Mouse (Mus musculus) liver, embryonic 15.5 days (tissue): ENCODE measurements around the gene Il23r. TPM values are rescaled to one million over a fixed set of nuclear protein-coding genes. Genes with fewer than 3 reads are reported as not detected.
"Not testable (repeated sequence)": the region's sequence is repeated elsewhere in the genome, so short reads cannot be mapped to it uniquely, and the experiment has no call there.

Experiments used
- ATAC-seq: fragments of 200-750 bp; cut with Nextera tagmentation; 2 replicates; pipeline ENCODE4 v1.8.0; 2017; ENCODE audit warnings: moderate number of reproducible peaks, mild to moderate bottlenecking, moderate library complexity; ENCODE audit not compliant: insufficient read depth
- H3K27ac ChIP-seq: fragments of 300-500 bp; sonication (generic); replicated peaks from 2 replicates; pipeline ENCODE4 v1.5.1; 2015; ENCODE audit warnings: mild to moderate bottlenecking, inconsistent platforms
- H3K27me3 ChIP-seq: fragments of 300-500 bp; sonication (generic); 2 replicates; pipeline ENCODE4 v1.6.1; 2015; ENCODE audit warnings: mild to moderate bottlenecking, inconsistent platforms
- H3K36me3 ChIP-seq: fragments of 300-500 bp; sonication (generic); replicated peaks from 2 replicates; pipeline ENCODE4 v1.6.1; 2015; ENCODE audit warnings: moderate library complexity, mild to moderate bottlenecking, inconsistent platforms
- H3K4me1 ChIP-seq: fragments of 300-500 bp; sonication (generic); replicated peaks from 2 replicates; pipeline ENCODE4 v1.6.1; 2015; ENCODE audit warnings: inconsistent platforms
- H3K4me2 ChIP-seq: fragments of 300-500 bp; sonication (generic); 2 replicates; pipeline ENCODE4 v1.6.1; 2015; ENCODE audit warnings: moderate library complexity, mild to moderate bottlenecking, inconsistent platforms
- H3K4me3 ChIP-seq: fragments of 300-500 bp; sonication (generic); replicated peaks from 2 replicates; pipeline ENCODE4 v1.5.1; 2015; ENCODE audit warnings: mild to moderate bottlenecking, inconsistent platforms
- H3K9ac ChIP-seq: fragments of 300-500 bp; sonication (generic); 2 replicates; pipeline ENCODE4 v1.6.1; 2015; ENCODE audit warnings: moderate library complexity, mild to moderate bottlenecking, inconsistent platforms
- H3K9me3 ChIP-seq: fragments of 300-500 bp; sonication (generic); replicated peaks from 2 replicates; pipeline ENCODE4 v1.6.1; 2016; ENCODE audit warnings: inconsistent platforms
- WGBS: fragments of 180-500 bp; shearing (Covaris S2); methylation state at CpG from one replicate; pipeline ENCODE4 v1.1.7; 2015; ENCODE audit warnings: mixed read lengths; ENCODE audit not compliant: insufficient replicate concordance; 5-methylcytosine and 5-hydroxymethylcytosine counted together
- polyA plus RNA-seq: library from polyadenylated mRNA; unstranded; fragments of >200 nt; fragmentation: Nextera tagmentation; extraction: Ambion mirVana; gene quantifications from 2 replicates; pipeline ENCODE4 v1.2.1, GENCODE M21; 2015

Gene Il23r
- not detected in 2 replicates for polyA plus RNA-seq

DNA sequence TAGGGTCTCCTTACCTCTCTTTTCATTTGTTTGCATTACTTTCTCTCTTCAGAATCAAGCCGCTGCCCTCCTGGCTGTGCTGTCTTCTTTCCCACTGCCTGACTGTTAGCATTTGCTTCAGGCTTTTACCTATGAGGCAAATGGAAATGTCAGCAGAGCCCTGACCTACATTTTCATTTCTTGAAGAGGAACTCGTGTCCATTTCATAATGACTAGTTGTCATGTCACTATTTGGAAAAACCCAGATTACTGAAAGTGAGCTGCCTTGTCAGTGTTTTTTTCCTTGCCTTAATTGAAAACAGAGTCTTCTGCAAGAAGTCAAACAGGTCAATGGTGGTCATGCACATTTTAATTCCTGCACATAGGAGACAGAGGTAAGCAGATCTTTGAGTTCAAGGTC is at the start of gene Il23r:
Gene Il23r (minus strand): TSS at position 101 of the 400 bp plus-strand sequence.
- Histone ChIP-seq H3K27me3 (no peaks in the 10 kb centered on the region), H3K4me1 (no peaks in the 10 kb centered on the region), H3K4me3 (no peak within 1 kb of the TSS), H3K27ac (no peak within 1 kb of the TSS), H3K9me3 (no peaks in the 10 kb centered on the region), H3K4me2 (no peak within 1 kb of the TSS), H3K9ac (no peak within 1 kb of the TSS), H3K36me3 (no peaks in the 10 kb centered on the region)
- ATAC-seq, result no peak
- WGBS, result 67% methylated on average over 2 of the region's 2 CpGs

DNA sequence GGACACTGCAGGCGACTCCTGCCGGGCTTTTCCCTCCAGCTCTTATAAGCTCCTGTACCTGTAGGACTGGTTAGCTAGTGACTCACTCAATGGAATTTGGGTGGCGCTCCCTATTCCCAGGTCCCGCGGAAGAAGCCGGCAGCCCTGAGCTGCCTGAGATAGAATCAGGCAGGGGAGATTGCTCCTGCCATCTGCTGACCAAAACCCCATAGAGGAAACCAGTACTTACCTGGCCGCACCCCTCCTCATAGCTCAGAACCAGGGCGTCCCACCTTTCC is 44.1 kb upstream of the Il23r start, which contains the start of gene Tacstd2:
Gene Tacstd2 (minus strand): TSS at position 20 of the 278 bp plus-strand sequence.
- no peak within 1 kb of the TSS for H3K27ac ChIP-seq
- H3K4me1 ChIP-seq, result no peaks in the 10 kb centered on the region
- H3K4me3 ChIP-seq, result peak within 1 kb of the TSS; percentile 29
- H3K4me2 ChIP-seq, result peak within 1 kb of the TSS; percentile 50
- 9% methylated on average over 8 of the region's 8 CpGs for WGBS
- ATAC-seq, result no peak
- no peaks in the 10 kb centered on the region for H3K36me3 ChIP-seq
- no peak within 1 kb of the TSS for H3K9ac ChIP-seq
- H3K9me3 ChIP-seq, result no peaks in the 10 kb centered on the region
- H3K27me3 ChIP-seq, result peaks cover 66% of the 10 kb centered on the region

DNA sequence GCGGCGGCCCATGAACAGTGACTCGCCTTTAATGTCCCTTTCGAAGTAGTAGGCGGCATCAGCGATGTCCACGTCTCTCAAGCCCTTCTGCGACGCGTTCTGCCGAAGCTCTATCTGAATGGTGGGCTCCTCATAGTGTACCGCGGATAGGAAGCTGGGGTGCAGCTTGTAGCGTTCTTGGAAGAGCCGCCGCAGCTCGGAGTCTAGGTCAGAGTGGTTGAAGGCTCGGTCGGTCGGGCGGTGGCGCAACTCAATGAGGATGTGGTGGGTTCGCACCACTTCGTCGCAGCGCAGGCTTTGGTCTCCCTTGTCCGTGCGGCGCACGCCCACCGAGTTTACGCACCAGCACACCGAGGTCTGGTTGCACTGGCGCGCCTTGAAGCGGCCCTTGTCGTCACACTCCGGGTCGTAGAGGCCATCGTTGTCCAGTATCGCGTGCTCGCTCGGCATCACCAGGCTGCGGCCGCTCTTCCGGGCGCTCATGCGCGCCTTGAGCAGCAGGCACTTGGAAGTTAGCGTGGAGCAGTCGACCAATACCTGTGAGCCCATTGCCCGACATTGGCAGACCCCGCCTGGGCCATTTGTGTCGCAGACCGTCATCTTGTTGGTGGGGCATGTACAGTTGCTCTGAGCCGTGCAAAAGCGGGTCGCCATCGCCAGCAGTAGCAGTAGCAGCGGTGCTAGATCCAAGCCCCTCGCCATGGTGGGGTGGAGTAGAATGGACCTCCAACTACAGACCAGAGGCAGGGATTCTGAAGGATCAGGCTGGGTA is 43.5 kb upstream of the Il23r start:
- H3K27me3 ChIP-seq, result peaks cover 66% of the 10 kb centered on the region
- no peak overlapping the region for H3K27ac ChIP-seq
- no peak overlapping the region for H3K9ac ChIP-seq
- ATAC-seq, result no peak
- no peaks in the 10 kb centered on the region for H3K36me3 ChIP-seq
- H3K4me2 ChIP-seq, result peak overlapping the region; percentile 50
- WGBS, result 1% methylated on average over 62 of the region's 62 CpGs
- H3K4me1 ChIP-seq, result no peaks in the 10 kb centered on the region
- H3K4me3 ChIP-seq, result peak overlapping the region; percentile 29
- H3K9me3 ChIP-seq, result no peaks in the 10 kb centered on the region

- no peak for ATAC-seq
- Histone ChIP-seq H3K4me2 (peak overlapping the region; percentile 50), H3K36me3 (no peaks in the 10 kb centered on the region), H3K9me3 (no peaks in the 10 kb centered on the region), H3K27ac (no peak overlapping the region), H3K27me3 (peaks cover 66% of the 10 kb centered on the region), H3K4me1 (no peaks in the 10 kb centered on the region), H3K4me3 (peak overlapping the region; percentile 29), H3K9ac (no peak overlapping the region)
- 7% methylated on average over 31 of the region's 31 CpGs for WGBS
These were observed 42.7 kb upstream of the Il23r start for GRCm38 (mm10) chr6:67534191-67535004.

GRCm38 (mm10) chr6:67532665-67533440 is 41.2 kb upstream of the Il23r start:
- peak overlapping the region; percentile 16; the same call in 1 of the 2 replicates for H3K27ac ChIP-seq
- peak; percentile 52 for ATAC-seq
- WGBS, result 3% methylated on average over 29 of the region's 29 CpGs
- H3K27me3 ChIP-seq, result peaks cover 62% of the 10 kb centered on the region
- H3K9ac ChIP-seq, result no peak overlapping the region
- no peaks in the 10 kb centered on the region for H3K36me3 ChIP-seq
- peak overlapping the region; percentile 41 for H3K4me2 ChIP-seq
- peak overlapping the region; percentile 18; the same call in 1 of the 2 replicates for H3K4me3 ChIP-seq
- no peaks in the 10 kb centered on the region for H3K4me1 ChIP-seq
- H3K9me3 ChIP-seq, result no peaks in the 10 kb centered on the region

GRCm38 (mm10) chr6:67531822-67532162 is 40.1 kb upstream of the Il23r start:
- Histone ChIP-seq H3K4me1 (no peaks in the 10 kb centered on the region), H3K4me3 (no peak overlapping the region), H3K9ac (no peak overlapping the region), H3K27ac (no peak overlapping the region), H3K36me3 (no peaks in the 10 kb centered on the region), H3K4me2 (no peak overlapping the region), H3K27me3 (peaks cover 58% of the 10 kb centered on the region), H3K9me3 (no peaks in the 10 kb centered on the region)
- ATAC-seq, result no peak
- 39% methylated on average over 7 of the region's 7 CpGs for WGBS

GRCm38 (mm10) chr6:67530992-67531821 is 39.6 kb upstream of the Il23r start:
- WGBS, result 36% methylated on average over 9 of the region's 9 CpGs
- Histone ChIP-seq H3K27ac (no peak overlapping the region), H3K4me1 (no peaks in the 10 kb centered on the region)

GRCm38 (mm10) chr6:67526356-67526755 is 34.7 kb upstream of the Il23r start:
- H3K27me3 ChIP-seq, result peaks cover 4% of the 10 kb centered on the region; the same call in 1 of the 2 replicates
- no peaks in the 10 kb centered on the region for H3K4me1 ChIP-seq
- no peak for ATAC-seq
- no peak overlapping the region for H3K4me2 ChIP-seq
- no peak overlapping the region for H3K4me3 ChIP-seq
- no peak overlapping the region for H3K27ac ChIP-seq
- H3K9ac ChIP-seq, result no peak overlapping the region
- H3K36me3 ChIP-seq, result no peaks in the 10 kb centered on the region
- no peaks in the 10 kb centered on the region for H3K9me3 ChIP-seq
- 59% methylated on average over 5 of the region's 5 CpGs for WGBS

More at GRCm38 (mm10) chr6:67530992-67531821, 39.6 kb upstream of the Il23r start:
- Histone ChIP-seq H3K9me3 (no peaks in the 10 kb centered on the region), H3K4me2 (no peak overlapping the region), H3K36me3 (no peaks in the 10 kb centered on the region), H3K27me3 (peaks cover 53% of the 10 kb centered on the region), H3K9ac (no peak overlapping the region), H3K4me3 (no peak overlapping the region)
- no peak for ATAC-seq

- H3K27ac ChIP-seq, result no peak overlapping the region
- no peaks in the 10 kb centered on the region for H3K36me3 ChIP-seq
- H3K9me3 ChIP-seq, result no peaks in the 10 kb centered on the region
- no peaks in the 10 kb centered on the region for H3K27me3 ChIP-seq
- no peak for ATAC-seq
- no peak overlapping the region for H3K4me2 ChIP-seq
- H3K4me3 ChIP-seq, result no peak overlapping the region
- no peaks in the 10 kb centered on the region for H3K4me1 ChIP-seq
- H3K9ac ChIP-seq, result no peak overlapping the region
These were observed 19.1 kb upstream of the Il23r start for GRCm38 (mm10) chr6:67510752-67511151.

- not testable (repeated sequence) for H3K36me3 ChIP-seq, H3K9ac ChIP-seq, ATAC-seq, H3K4me3 ChIP-seq, H3K4me1 ChIP-seq, H3K9me3 ChIP-seq, H3K4me2 ChIP-seq, H3K27ac ChIP-seq, H3K27me3 ChIP-seq
- 72% methylated on average over 2 of the region's 6 CpGs for WGBS
These were observed 10.3 kb upstream of the Il23r start for GRCm38 (mm10) chr6:67501938-67502337.
